Mouse (Mus musculus): ENCODE data around the gene Nepro. TPM values are rescaled to one million over a fixed set of nuclear protein-coding genes. Genes with fewer than 3 reads are reported as not detected.

Gene Nepro
- 3.4 and 7.2 TPM in 2 replicates for polyA plus RNA-seq (2012; rRNA removed; ENCODE audit: low replicate concordance)

DNA sequence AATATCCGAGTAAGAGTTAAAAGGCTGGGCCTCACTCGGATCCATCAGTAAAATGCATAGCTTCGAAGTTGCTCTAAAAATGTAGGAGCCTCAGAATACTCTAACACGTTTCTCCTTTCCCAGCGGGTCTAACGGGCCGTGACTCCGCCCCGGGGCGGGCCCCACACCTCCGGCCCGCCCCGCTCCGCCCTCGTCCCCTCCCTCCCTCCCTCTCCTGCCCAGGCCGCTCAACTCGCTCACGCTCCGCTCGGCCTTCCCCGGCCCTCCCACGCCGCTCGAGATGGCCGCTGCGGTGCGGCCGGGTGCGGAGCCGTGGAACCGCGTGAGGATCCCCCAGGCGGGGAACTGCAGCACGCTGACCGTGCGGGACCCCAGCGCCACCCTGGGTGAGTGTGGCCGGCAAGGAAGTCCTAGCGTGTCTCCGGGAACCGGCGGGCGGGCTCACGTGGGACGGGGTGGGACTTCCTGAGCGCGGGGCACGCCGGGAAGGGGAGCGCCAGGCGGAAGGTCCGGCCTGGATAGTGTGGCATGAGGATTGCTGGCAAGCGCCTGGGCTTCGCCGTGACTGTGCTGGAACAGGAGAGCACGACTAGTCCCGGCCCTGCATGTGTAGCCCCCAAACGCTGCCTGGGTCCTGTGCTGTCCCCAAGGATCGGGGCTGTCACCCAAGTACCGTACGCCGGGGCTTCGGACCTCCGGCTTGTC, at the start of gene Nepro:
Gene Nepro, plus strand, starts transcription at position 219 of the 705 bp plus-strand sequence.

DNA sequence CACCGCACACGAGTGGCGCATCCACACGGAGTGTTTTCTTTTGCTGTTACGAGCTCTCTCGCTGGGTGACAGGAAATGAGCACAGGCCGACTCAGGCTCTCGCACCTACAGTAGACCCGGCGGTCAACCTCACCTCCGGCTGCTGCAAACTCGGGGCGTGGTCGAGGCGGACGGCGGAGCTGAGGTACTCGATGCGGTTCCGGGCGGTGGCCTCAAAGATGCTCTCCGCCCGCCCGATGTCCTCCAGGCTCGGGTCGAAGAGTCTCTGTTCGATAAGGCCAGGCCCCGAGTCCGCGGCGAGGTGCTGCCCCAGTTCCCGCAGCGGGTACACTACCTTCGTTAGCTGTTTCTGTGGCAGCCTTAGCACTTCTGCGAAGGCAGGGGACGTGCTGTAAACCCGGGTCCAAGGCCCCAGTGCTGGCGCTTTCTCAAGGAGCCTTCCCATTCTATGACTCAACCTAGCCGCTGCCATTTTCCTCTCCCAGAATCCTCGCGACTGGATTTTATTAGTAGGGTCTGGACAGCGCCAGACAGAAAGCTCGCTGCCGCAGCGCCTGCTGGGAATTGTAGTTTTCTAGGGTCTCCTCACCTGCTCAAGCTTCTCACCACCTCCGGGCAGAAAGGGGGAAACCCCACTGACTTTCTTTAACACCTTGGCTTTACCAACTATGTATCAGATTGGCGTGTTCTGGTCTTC, 21.9 kb downstream of the Nepro start, which contains the start of gene Gtpbp8:
Gene Gtpbp8, minus strand, starts transcription at position 498 of the 697 bp plus-strand sequence.

DNA sequence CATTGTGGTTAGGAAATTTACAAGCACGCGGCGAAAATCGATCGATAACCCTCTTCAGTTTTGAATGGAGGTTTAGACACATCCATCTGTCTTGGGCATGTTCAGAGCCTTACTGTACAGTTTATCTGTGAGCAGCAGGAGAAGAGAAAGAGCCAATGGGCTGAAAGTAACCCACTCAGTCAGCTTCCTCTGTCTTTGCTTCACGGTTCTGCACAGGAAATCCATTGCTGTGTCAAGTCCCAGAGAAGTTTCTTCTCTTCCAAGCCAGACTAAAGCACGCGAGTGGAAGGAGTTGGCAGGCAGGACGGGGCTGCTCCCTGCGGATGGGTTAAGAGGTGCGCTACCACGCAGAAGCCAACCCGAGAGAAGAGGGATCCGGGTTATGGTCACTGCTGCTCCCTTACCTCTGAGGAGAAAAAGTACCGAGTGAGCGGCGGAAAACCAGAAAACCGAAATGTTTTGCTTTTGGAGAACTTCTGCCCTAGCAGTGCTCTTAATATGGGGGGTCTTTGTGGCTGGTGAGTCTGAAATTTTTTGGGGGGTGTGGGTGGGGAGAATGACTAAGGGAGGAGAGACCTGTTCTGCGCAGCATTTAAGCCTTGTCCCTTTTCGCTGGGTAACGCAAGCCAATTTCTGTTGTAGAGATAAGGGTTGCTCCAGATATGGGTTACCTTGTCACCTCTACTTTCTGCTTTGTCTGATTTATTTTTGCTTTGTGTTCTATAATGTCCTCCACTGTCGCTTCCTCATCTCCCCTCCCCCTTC, 41.6 kb downstream of the Nepro start, which contains the start of gene Cd200r1:
Gene Cd200r1, plus strand, starts transcription at position 182 of the 765 bp plus-strand sequence.

Other genes with a start within 250 kb of the Nepro start
- 16.9 and 23.2 TPM in 2 replicates for gene Boc, start 165.4 kb upstream of the Nepro start, polyA plus RNA-seq (2012; rRNA removed; ENCODE audit: low replicate concordance)
- gene Gtpbp8, start 22.1 kb downstream of the Nepro start, polyA plus RNA-seq (2012; rRNA removed; ENCODE audit: low replicate concordance), result 9.2 and 9.8 TPM in 2 replicates
- gene Cd200r1, start 41.4 kb downstream of the Nepro start, polyA plus RNA-seq (2012; rRNA removed; ENCODE audit: low replicate concordance), result 2.6 and 2.9 TPM in 2 replicates
- gene Cd200r4, start 87.4 kb downstream of the Nepro start, polyA plus RNA-seq (2012; rRNA removed; ENCODE audit: low replicate concordance), result 1.1 and 1.4 TPM in 2 replicates
- not detected in 2 replicates for gene Cd200r2, start 142.8 kb downstream of the Nepro start, polyA plus RNA-seq (2012; rRNA removed; ENCODE audit: low replicate concordance)
- 0.19 and 0.24 TPM in 2 replicates for gene Cd200r3, start 219.4 kb downstream of the Nepro start, polyA plus RNA-seq (2012; rRNA removed; ENCODE audit: low replicate concordance)

All from subcutaneous adipose tissue, adult 2 months (tissue).